Mouse (Mus musculus): Measurements from ENCODE around the gene Ptges3. TPM values are rescaled to one million over a fixed set of nuclear protein-coding genes. Genes with fewer than 3 reads are reported as not detected.

Ptges3 gene
- polyA plus RNA-seq, 1 experiment = 67.7 TPM

- Histone ChIP-seq H3K4me1 (ENCODE audit: control insufficient read depth, insufficient read depth, low read length) (peaks cover 9% of the 10 kb centered on the region), H3K27ac (ENCODE audit: insufficient read depth, low read length) (peak overlapping the region; percentile 38), H3K4me3 (ENCODE audit: insufficient read depth, low read length) (peak overlapping the region; percentile 93)
- 0 out of 2 replicates have a peak, but pooled peaks have one; percentile 27 for TF ChIP-seq POLR2A (IDR thresholded peaks at IDR 0.05; ENCODE audit: extremely low read depth, insufficient read depth, low read length)
- no peak for TF ChIP-seq CTCF (IDR thresholded peaks at IDR 0.05; ENCODE audit: extremely low read depth, insufficient read depth, low read length)
These were observed 38.2 kb downstream of the Ptges3 start for GRCm38 (mm10) chr10:128096693-128097586.

- H3K27ac ChIP-seq (ENCODE audit: insufficient read depth, low read length) = peak overlapping the region; percentile 38
- TF ChIP-seq CTCF (IDR thresholded peaks at IDR 0.05; ENCODE audit: extremely low read depth, insufficient read depth, low read length) (no peak), POLR2A (IDR thresholded peaks at IDR 0.05; ENCODE audit: extremely low read depth, insufficient read depth, low read length) (peak; percentile 39; the same call in 1 of the 2 replicates)
- H3K4me3 ChIP-seq (ENCODE audit: insufficient read depth, low read length) = peak overlapping the region; percentile 93
- H3K4me1 ChIP-seq (ENCODE audit: control insufficient read depth, insufficient read depth, low read length) = peaks cover 9% of the 10 kb centered on the region
These were observed 38.8 kb downstream of the Ptges3 start for GRCm38 (mm10) chr10:128097587-128097971.

GRCm38 (mm10) chr10:128110103-128110761, 51.5 kb downstream of the Ptges3 start:
- TF ChIP-seq CTCF (IDR thresholded peaks at IDR 0.05; ENCODE audit: extremely low read depth, insufficient read depth, low read length) (no peak), POLR2A (IDR thresholded peaks at IDR 0.05; ENCODE audit: extremely low read depth, insufficient read depth, low read length) (no peak)
- Histone ChIP-seq H3K4me1 (ENCODE audit: control insufficient read depth, insufficient read depth, low read length) (peaks cover 4% of the 10 kb centered on the region), H3K27ac (ENCODE audit: insufficient read depth, low read length) (0 out of 2 replicates have a peak overlapping the region, but pooled peaks have one; percentile 70), H3K4me3 (ENCODE audit: insufficient read depth, low read length) (no peak overlapping the region)

- no peak for TF ChIP-seq CTCF (IDR thresholded peaks at IDR 0.05; ENCODE audit: extremely low read depth, insufficient read depth, low read length)
- no peak for TF ChIP-seq POLR2A (IDR thresholded peaks at IDR 0.05; ENCODE audit: extremely low read depth, insufficient read depth, low read length)
These were observed 52.5 kb downstream of the Ptges3 start for GRCm38 (mm10) chr10:128111227-128111626.

GRCm38 (mm10) chr10:128123833-128124232, 65.1 kb downstream of the Ptges3 start:
- Histone ChIP-seq H3K4me1 (ENCODE audit: control insufficient read depth, insufficient read depth, low read length) (no peaks in the 10 kb centered on the region), H3K4me3 (ENCODE audit: insufficient read depth, low read length) (no peak overlapping the region), H3K27ac (ENCODE audit: insufficient read depth, low read length) (no peak overlapping the region)
- no peak for TF ChIP-seq CTCF (IDR thresholded peaks at IDR 0.05; ENCODE audit: extremely low read depth, insufficient read depth, low read length)
- TF ChIP-seq POLR2A (IDR thresholded peaks at IDR 0.05; ENCODE audit: extremely low read depth, insufficient read depth, low read length) = no peak

More at GRCm38 (mm10) chr10:128111227-128111626, 52.5 kb downstream of the Ptges3 start:
- Histone ChIP-seq H3K4me3 (ENCODE audit: insufficient read depth, low read length) (no peak overlapping the region), H3K27ac (ENCODE audit: insufficient read depth, low read length) (no peak overlapping the region), H3K4me1 (ENCODE audit: control insufficient read depth, insufficient read depth, low read length) (peaks cover 4% of the 10 kb centered on the region)

- Histone ChIP-seq H3K27ac (ENCODE audit: insufficient read depth, low read length) (no peak overlapping the region), H3K4me3 (ENCODE audit: insufficient read depth, low read length) (no peak overlapping the region), H3K4me1 (ENCODE audit: control insufficient read depth, insufficient read depth, low read length) (no peaks in the 10 kb centered on the region)
- no peak for TF ChIP-seq POLR2A (IDR thresholded peaks at IDR 0.05; ENCODE audit: extremely low read depth, insufficient read depth, low read length)
- TF ChIP-seq CTCF (IDR thresholded peaks at IDR 0.05; ENCODE audit: extremely low read depth, insufficient read depth, low read length) = no peak
These were observed 66.1 kb downstream of the Ptges3 start for GRCm38 (mm10) chr10:128124831-128125230.

GRCm38 (mm10) chr10:128125951-128126350, 67.2 kb downstream of the Ptges3 start:
- TF ChIP-seq POLR2A (IDR thresholded peaks at IDR 0.05; ENCODE audit: extremely low read depth, insufficient read depth, low read length) (no peak), CTCF (IDR thresholded peaks at IDR 0.05; ENCODE audit: extremely low read depth, insufficient read depth, low read length) (no peak)
- no peak overlapping the region for H3K4me3 ChIP-seq (ENCODE audit: insufficient read depth, low read length)
- no peaks in the 10 kb centered on the region for H3K4me1 ChIP-seq (ENCODE audit: control insufficient read depth, insufficient read depth, low read length)
- no peak overlapping the region for H3K27ac ChIP-seq (ENCODE audit: insufficient read depth, low read length)

Other genes starting within 250 kb of the Ptges3 start
- not detected in 2 replicates for gene Rdh19, start 209.0 kb upstream of the Ptges3 start, polyA plus RNA-seq (2012; rRNA removed)
- gene Rdh16f2, start 192.5 kb upstream of the Ptges3 start, polyA plus RNA-seq (2012; rRNA removed) = not detected in 2 replicates
- not detected in 2 replicates for gene Rdh7, start 170.1 kb upstream of the Ptges3 start, polyA plus RNA-seq (2012; rRNA removed)
- 0.09 and 0.15 TPM in 2 replicates for gene Sdr9c7, start 160.4 kb upstream of the Ptges3 start, polyA plus RNA-seq (2012; rRNA removed)
- gene Hsd17b6, start 51.3 kb upstream of the Ptges3 start, polyA plus RNA-seq (2012; rRNA removed) = not detected in 2 replicates
- gene Prim1, start 43.8 kb upstream of the Ptges3 start, polyA plus RNA-seq (2012; rRNA removed) = 7.5 and 8.1 TPM in 2 replicates
- gene Naca, start 23.4 kb upstream of the Ptges3 start, polyA plus RNA-seq (2012; rRNA removed) = 175 and 177 TPM in 2 replicates
- 1,438 and 1,451 TPM in 2 replicates for gene Atp5b, start 24.3 kb downstream of the Ptges3 start, polyA plus RNA-seq (2012; rRNA removed)
- gene Baz2a, start 32.6 kb downstream of the Ptges3 start, polyA plus RNA-seq (2012; rRNA removed) = 30.2 and 32.1 TPM in 2 replicates
- gene Rbms2, start 121.3 kb downstream of the Ptges3 start, polyA plus RNA-seq (2012; rRNA removed) = 16.5 and 16.9 TPM in 2 replicates
- gene Gls2, start 135.5 kb downstream of the Ptges3 start, polyA plus RNA-seq (2012; rRNA removed) = 54.8 and 59.6 TPM in 2 replicates
- 9.0 and 10.0 TPM in 2 replicates for gene Spryd4, start 152.9 kb downstream of the Ptges3 start, polyA plus RNA-seq (2012; rRNA removed)
- not detected in 2 replicates for gene Mip, start 166.9 kb downstream of the Ptges3 start, polyA plus RNA-seq (2012; rRNA removed)
- gene Timeless, start 173.1 kb downstream of the Ptges3 start, polyA plus RNA-seq (2012; rRNA removed) = 3.7 and 4.3 TPM in 2 replicates
- gene Apon, start 195.1 kb downstream of the Ptges3 start, polyA plus RNA-seq (2012; rRNA removed) = not detected in 2 replicates
- 0.23 and 0.29 TPM in 2 replicates for gene Apof, start 209.7 kb downstream of the Ptges3 start, polyA plus RNA-seq (2012; rRNA removed)
- gene Stat2, start 211.6 kb downstream of the Ptges3 start, polyA plus RNA-seq (2012; rRNA removed) = 33.5 and 34.2 TPM in 2 replicates
- gene Il23a, start 239.8 kb downstream of the Ptges3 start, polyA plus RNA-seq (2012; rRNA removed) = 0.54 and 0.55 TPM in 2 replicates
- gene Pan2, start 244.4 kb downstream of the Ptges3 start, polyA plus RNA-seq (2012; rRNA removed) = 22.8 and 24.6 TPM in 2 replicates